ENCODE assay signal across 14 mouse cellular contexts in genomic region chr6:38923870-38924817, GRCm38 (mm10). TPM values are rescaled to one million over a fixed set of nuclear protein-coding genes. Genes with fewer than 3 reads are reported as not detected.
A peak's percentile ranks its signal among the peaks of the same experiment; 100 is the strongest.
DNase-seq lines count a peak whose midpoint lies in the region; ATAC-seq lines count a peak whose summit lies in the region.
"Had no signal": no experiment of that assay in that cellular context is flagged by ENCODE, and none has a peak within 500 bp of the region (broad histone marks: within the 10 kb centered on the region; RNA-seq: fewer than 3 reads in every experiment).

No protein-coding gene starts in this region.

- H3K4me2 ChIP-seq in heart, embryonic 15.5 days, result 0 out of 2 replicates have a peak overlapping the region, but pooled peaks have one; percentile 2
- H3K4me2 ChIP-seq in liver, embryonic 11.5 days, result peak overlapping the region; percentile 51
- H3K4me2 ChIP-seq: embryonic facial prominence, embryonic 12.5 days; hindbrain, embryonic 13.5 days had no signal

- peaks cover 35% of the 10 kb centered on the region for H3K4me1 ChIP-seq in heart, embryonic 15.5 days (replicated peaks)
- H3K4me1 ChIP-seq in liver, embryonic 11.5 days (replicated peaks; ENCODE audit: control insufficient read depth, insufficient read depth, low read length), result peaks cover 46% of the 10 kb centered on the region
- H3K4me1 ChIP-seq: embryonic facial prominence, embryonic 12.5 days had no signal

- H3K4me3 ChIP-seq in heart, embryonic 15.5 days, result no peak overlapping the region
- H3K4me3 ChIP-seq in liver, embryonic 11.5 days (ENCODE audit: low read depth, low read length), result no peak overlapping the region
- H3K4me3 ChIP-seq: embryonic facial prominence, embryonic 12.5 days; hindbrain, embryonic 13.5 days had no signal

- H3K27ac ChIP-seq in heart, embryonic 15.5 days, result peak overlapping the region; percentile 13; the same call in 1 of the 2 replicates
- peak overlapping the region; percentile 98 for H3K27ac ChIP-seq in liver, embryonic 11.5 days (ENCODE audit: low read depth, low read length)
- H3K27ac ChIP-seq: embryonic facial prominence, embryonic 12.5 days; hindbrain, embryonic 13.5 days had no signal

- DNase-seq in heart, postnatal 36 days, result no peak
- DNase-seq in c-Kit-negative CD71-positive TER-119-positive erythroid progenitor cells, embryonic 14.5 days (ENCODE audit: low read depth, low spot score), result peak; percentile 91
- peak; percentile 60 for DNase-seq in liver, embryonic 11.5 days (ENCODE audit: low spot score)
- peak; percentile 48 to 74 for DNase-seq in spleen, postnatal 36 days (ENCODE audit: low spot score in 2 of 2)
- no peak for DNase-seq in urinary bladder, adult 18-20 months (ENCODE audit: low spot score in 2 of 2)
- DNase-seq in layer of hippocampus, adult 8-10 months (ENCODE audit: low spot score in 2 of 2), result no peak
- DNase-seq in testis, postnatal 14 days (ENCODE audit: low spot score), result no peak
- DNase-seq: cerebellum, adult 11 months; left cerebral cortex, postnatal 4 days; midbrain, embryonic 14.5 days had no signal

- WGBS in heart, embryonic 15.5 days, result 69% methylated on average over 18 of the region's 18 CpGs
- WGBS in liver, embryonic 11.5 days, result 45% methylated on average over 18 of the region's 18 CpGs

- no peaks in the 10 kb centered on the region for H3K36me3 ChIP-seq in heart, embryonic 15.5 days
- H3K36me3 ChIP-seq in liver, embryonic 11.5 days (ENCODE audit: control insufficient read depth, insufficient read depth, low read length), result no peaks in the 10 kb centered on the region
- H3K36me3 ChIP-seq: embryonic facial prominence, embryonic 12.5 days; hindbrain, embryonic 13.5 days had no signal

- no peak for ATAC-seq in heart, embryonic 15.5 days (replicated peaks; ENCODE audit: insufficient number of reproducible peaks, insufficient read depth, low FRiP score, low read depth)
- peak; percentile 86 for ATAC-seq in liver, embryonic 11.5 days (replicated peaks; ENCODE audit: low FRiP score)
- ATAC-seq: CD4-positive, CD25-positive, alpha-beta regulatory T cell, adult 4 months had no signal

- H3K9me3 ChIP-seq in heart, embryonic 15.5 days (replicated peaks), result no peaks in the 10 kb centered on the region
- H3K9me3 ChIP-seq in liver, embryonic 11.5 days (ENCODE audit: control insufficient read depth, low read length), result no peaks in the 10 kb centered on the region
- H3K9me3 ChIP-seq: embryonic facial prominence, embryonic 12.5 days; hindbrain, embryonic 13.5 days had no signal

- H3K9ac ChIP-seq in heart, embryonic 15.5 days, result no peak overlapping the region
- H3K9ac ChIP-seq in liver, embryonic 11.5 days (ENCODE audit: low read depth, low read length), result peak overlapping the region; percentile 49
- H3K9ac ChIP-seq: embryonic facial prominence, embryonic 12.5 days; hindbrain, embryonic 13.5 days had no signal

- intact Hi-C loops in heart, postnatal 36 days (cut with DNase I), result no loop called here

- no peaks in the 10 kb centered on the region for H3K27me3 ChIP-seq in heart, embryonic 15.5 days
- no peaks in the 10 kb centered on the region; the same call in 1 of the 2 replicates for H3K27me3 ChIP-seq in liver, embryonic 11.5 days (replicated peaks; ENCODE audit: control insufficient read depth, insufficient read depth, low read length)
- H3K27me3 ChIP-seq: embryonic facial prominence, embryonic 12.5 days; hindbrain, embryonic 13.5 days had no signal

RNA-seq across cellular contexts. Expression of gene Hipk2, which starts 48.2 kb away (rescaled TPM):
- 8.8 and 11.2 TPM in 2 replicates for polyA plus RNA-seq in heart, embryonic 15.5 days (2015; fragmentation: Nextera tagmentation; extraction: Ambion mirVana)
- 100 to 1,000 TPM in 1 of 2 experiments, 10 to 100 TPM in 1; 92.1 to 101 TPM for total RNA-seq in heart, postnatal 36 days (2021)
- 21.4 and 27.4 TPM in 2 replicates for polyA plus RNA-seq in liver, embryonic 11.5 days (2014; fragmentation: Nextera tagmentation; extraction: Ambion mirVana)
- 10 to 100 TPM; 64.8 to 69.9 (median 67.6) TPM for total RNA-seq in layer of hippocampus, adult 8-10 months (2022)

RNA-seq across cellular contexts. Expression of gene Tbxas1, which starts 48.9 kb away (rescaled TPM):
- polyA plus RNA-seq in heart, embryonic 15.5 days (2015; fragmentation: Nextera tagmentation; extraction: Ambion mirVana), result 1.5 and 2.9 TPM in 2 replicates
- total RNA-seq in heart, postnatal 36 days (2021), result 1 to 10 TPM; 2.1 TPM
- polyA plus RNA-seq in liver, embryonic 11.5 days (2014; fragmentation: Nextera tagmentation; extraction: Ambion mirVana), result 11.5 and 12.0 TPM in 2 replicates
- total RNA-seq in layer of hippocampus, adult 8-10 months (2022), result 10 to 100 TPM in 2 of 4 experiments, 1 to 10 TPM in 2; 2.1 to 16.8 (median 7.6) TPM

Comparison
In these comparisons a context has a peak if more than half of its experiments do, and no peak if none do; other contexts are left out.
1. DNase-seq: peak in c-Kit-negative CD71-positive TER-119-positive erythroid progenitor cells, embryonic 14.5 days (single experiment), liver, embryonic 11.5 days (single experiment) and spleen, postnatal 36 days (2 of 2); none in heart, postnatal 36 days (0 of 2), urinary bladder, adult 18-20 months (0 of 2), layer of hippocampus, adult 8-10 months (0 of 2) and testis, postnatal 14 days (single experiment).